Mouse (Mus musculus) ES-Bruce4 (cell line): ENCODE data around the gene Hist1h4d.
A peak's percentile ranks its signal among the peaks of the same experiment; 100 is the strongest.
"Not testable (repeated sequence)": the region's sequence is repeated elsewhere in the genome, so short reads cannot be mapped to it uniquely, and the experiment has no call there.

ENCODE experiments used
- CTCF ChIP-seq: IDR thresholded peaks from one replicate; pipeline ENCODE4 v1.8.1; 2011; ENCODE audit warnings: low read depth, low read length
- POLR2A ChIP-seq: IDR thresholded peaks from one replicate; pipeline ENCODE4 v1.8.1; 2011; ENCODE audit warnings: low read length; ENCODE audit not compliant: insufficient read depth

GRCm38 (mm10) chr13:23574546-23575170 is 6.7 kb upstream of the Hist1h4d start:
- peak; percentile 91 for TF ChIP-seq POLR2A
- TF ChIP-seq CTCF = not testable (repeated sequence)
